Mouse (Mus musculus): ENCODE measurements around the gene Cpn1. TPM values are rescaled to one million over a fixed set of nuclear protein-coding genes. Genes with fewer than 3 reads are reported as not detected.

The Cpn1 gene
- total RNA-seq, 2 experiments from 2014 or later, result 0.15 TPM; not detected in 1

- no peak for DNase-seq (ENCODE audit: extremely low spot score in 1 of 2, low spot score in 1 of 2)
Observed at GRCm38 (mm10) chr19:43914986-43915385, 71.4 kb downstream of the Cpn1 start.

GRCm38 (mm10) chr19:43912775-43913486, 73.4 kb downstream of the Cpn1 start:
- no peak for DNase-seq (ENCODE audit: extremely low spot score in 1 of 2, low spot score in 1 of 2)

GRCm38 (mm10) chr19:43906492-43906891, 79.9 kb downstream of the Cpn1 start:
- no peak for DNase-seq (ENCODE audit: extremely low spot score in 1 of 2, low spot score in 1 of 2)

Other genes starting within 250 kb of the Cpn1 start
- gene Cutc, start 233.6 kb downstream of the Cpn1 start, total RNA-seq (2021), result 1 to 10 TPM; 6.0 to 7.1 TPM
- gene Cox15, start 233.6 kb downstream of the Cpn1 start, total RNA-seq (2021), result 10 to 100 TPM; 15.5 to 19.5 TPM
- under 1 TPM; 0.05 to 0.52 TPM for gene Abcc2, start 204.4 kb downstream of the Cpn1 start, total RNA-seq (2021)
- 1 to 10 TPM; 8.7 to 9.7 TPM for gene Dnmbp, start 46.4 kb downstream of the Cpn1 start, total RNA-seq (2021)
- not detected for gene Cyp2c23, start 42.7 kb upstream of the Cpn1 start, total RNA-seq (2021)
- 10 to 100 TPM; 17.6 to 19.7 TPM for gene Erlin1, start 83.2 kb upstream of the Cpn1 start, total RNA-seq (2021)
- gene Chuk, start 120.9 kb upstream of the Cpn1 start, total RNA-seq (2021), result 10 to 100 TPM; 32.2 to 49.4 TPM
- gene Cwf19l1, start 149.3 kb upstream of the Cpn1 start, total RNA-seq (2021), result 10 to 100 TPM; 16.6 to 18.9 TPM
- 10 to 100 TPM; 60.2 to 62.3 TPM for gene Bloc1s2, start 159.9 kb upstream of the Cpn1 start, total RNA-seq (2021)
- under 1 TPM; 0.09 to 0.25 TPM for gene Pkd2l1, start 205.9 kb upstream of the Cpn1 start, total RNA-seq (2021)
- 1 to 10 TPM; 1.1 to 1.6 TPM for gene Scd3, start 216.7 kb upstream of the Cpn1 start, total RNA-seq (2021)

Measured in layer of hippocampus, postnatal 25 days (tissue).